Mouse (Mus musculus) MEL (cell line): ENCODE results near the gene Dnaja4. TPM values are rescaled to one million over a fixed set of nuclear protein-coding genes. Genes with fewer than 3 reads are reported as not detected.

Experiments used
- DNase-seq: peaks from one replicate; pipeline ENCODE4 v3.0.0; 2011; ENCODE audit warnings: low read depth, low spot score
- H3K27ac ChIP-seq: 2 replicates; pipeline ENCODE4 v1.5.1; 2012; ENCODE audit warnings: low read depth, mild to moderate bottlenecking, control low read depth, low read length, moderate library complexity; ENCODE audit not compliant: control insufficient read depth
- H3K27me3 ChIP-seq, 2 experiments: fragments of 150-350 bp in 1 of 2; sonication (generic) in 1 of 2; 2 replicates each; pipeline ENCODE4 v1.6.1; 2012; ENCODE audit warnings: low read length in 2 of 2, mild to moderate bottlenecking in 2 of 2, improper control_type of control experiment in 1 of 2, moderate library complexity in 1 of 2; ENCODE audit not compliant: insufficient read depth in 2 of 2, control insufficient read depth in 1 of 2
- H3K36me3 ChIP-seq, 2 experiments: 2 replicates each; pipeline ENCODE4 v1.6.1; 2012 to 2014; ENCODE audit warnings: low read length in 2 of 2, improper control_type of control experiment in 1 of 2, inconsistent platforms in 1 of 2, mild to moderate bottlenecking in 1 of 2; ENCODE audit not compliant: insufficient read depth in 2 of 2, control insufficient read depth in 1 of 2
- H3K4me1 ChIP-seq, 2 experiments: fragments of 150-350 bp in 1 of 2; sonication (generic) in 1 of 2; 2 replicates each; pipeline ENCODE4 v1.6.1; 2012; ENCODE audit warnings: low read length in 2 of 2, improper control_type of control experiment in 1 of 2, mild to moderate bottlenecking in 1 of 2; ENCODE audit not compliant: insufficient read depth in 2 of 2, control insufficient read depth in 1 of 2
- H3K4me3 ChIP-seq, 2 experiments: fragments of 150-350 bp in 1 of 2; sonication (generic) in 1 of 2; 2 replicates each; pipeline ENCODE4 v1.5.1; 2012; ENCODE audit warnings: low read depth in 2 of 2, low read length in 2 of 2, mild to moderate bottlenecking in 2 of 2, moderate library complexity in 2 of 2, control low read depth in 1 of 2, improper control_type of control experiment in 1 of 2; ENCODE audit not compliant: control insufficient read depth in 1 of 2, insufficient read depth in 1 of 2
- H3K79me2 ChIP-seq: 2 replicates; pipeline ENCODE4 v1.6.1; 2012; ENCODE audit warnings: mild to moderate bottlenecking, low read length, moderate library complexity; ENCODE audit not compliant: control insufficient read depth, poor library complexity, insufficient read depth
- H3K9ac ChIP-seq: 2 replicates; pipeline ENCODE4 v1.6.1; 2012; ENCODE audit warnings: low read depth, mild to moderate bottlenecking, control low read depth, low read length, moderate library complexity; ENCODE audit not compliant: control insufficient read depth, poor library complexity, severe bottlenecking
- H3K9me3 ChIP-seq: fragments of 150-350 bp; sonication (generic); replicated peaks from 2 replicates; pipeline ENCODE4 v1.6.1; 2012; ENCODE audit warnings: mild to moderate bottlenecking, low read length, improper control_type of control experiment, moderate library complexity; ENCODE audit not compliant: insufficient read depth
- CHD1 ChIP-seq: IDR thresholded peaks from 2 replicates; pipeline ENCODE4 v1.6.1; 2012; ENCODE audit warnings: low read depth, mild to moderate bottlenecking, inconsistent platforms, low read length, improper control_type of control experiment
- CHD2 ChIP-seq: IDR thresholded peaks from 2 replicates; pipeline ENCODE4 v1.6.1; 2011; ENCODE audit warnings: low read length, improper control_type of control experiment
- CTCF ChIP-seq, 3 experiments: IDR thresholded peaks in 2 of 3; conservative IDR thresholded peaks in 1 of 3; 2 replicates each; pipeline ENCODE4 v1.5.1; 2011 to 2012; ENCODE audit warnings: low read length in 3 of 3, low read depth in 2 of 3, mild to moderate bottlenecking in 2 of 3, improper control_type of control experiment in 1 of 3, inconsistent platforms in 1 of 3, mixed read lengths in 1 of 3, moderate library complexity in 1 of 3; ENCODE audit not compliant: control insufficient read depth in 1 of 3, insufficient read depth in 1 of 3, poor library complexity in 1 of 3, severe bottlenecking in 1 of 3
- EP300 ChIP-seq, 2 experiments: IDR thresholded peaks; 2 replicates each; pipeline ENCODE4 v1.6.1; 2011; ENCODE audit warnings: improper control_type of control experiment in 2 of 2, low read length in 2 of 2, low read depth in 1 of 2, mild to moderate bottlenecking in 1 of 2
- ETS1 ChIP-seq: IDR thresholded peaks from 2 replicates; pipeline ENCODE4 v1.6.1; 2012; ENCODE audit warnings: low read depth, mild to moderate bottlenecking, inconsistent platforms, low read length, improper control_type of control experiment, moderate library complexity
- GABPA ChIP-seq: IDR thresholded peaks from 2 replicates; pipeline ENCODE4 v1.6.1; 2012; ENCODE audit warnings: low read depth, mild to moderate bottlenecking, inconsistent platforms, low read length, improper control_type of control experiment, moderate library complexity
- GATA1 ChIP-seq: IDR thresholded peaks from 2 replicates; pipeline ENCODE4 v1.6.1; 2011; ENCODE audit warnings: low read depth, low read length, improper control_type of control experiment
- HCFC1 ChIP-seq: IDR thresholded peaks from 2 replicates; pipeline ENCODE4 v1.6.1; 2012; ENCODE audit warnings: low read depth, mild to moderate bottlenecking, inconsistent platforms, low read length, improper control_type of control experiment, moderate library complexity
- KAT2A ChIP-seq: conservative IDR thresholded peaks from 2 replicates; pipeline ENCODE4 v1.6.1; 2012; ENCODE audit warnings: low read depth, low read length, improper control_type of control experiment, inconsistent platforms
- MAFK ChIP-seq: IDR thresholded peaks from 2 replicates; pipeline ENCODE4 v1.6.1; 2011; ENCODE audit warnings: low read depth, mild to moderate bottlenecking, low read length, improper control_type of control experiment, borderline replicate concordance
- MAX ChIP-seq: IDR thresholded peaks from 2 replicates; pipeline ENCODE4 v1.6.1; 2011; ENCODE audit warnings: low read length, improper control_type of control experiment
- MAZ ChIP-seq: IDR thresholded peaks from 2 replicates; pipeline ENCODE4 v1.6.1; 2012; ENCODE audit warnings: low read depth, mild to moderate bottlenecking, inconsistent platforms, low read length, improper control_type of control experiment
- MEF2A ChIP-seq: IDR thresholded peaks from 2 replicates; pipeline ENCODE4 v1.6.1; 2014; ENCODE audit warnings: low read depth, mild to moderate bottlenecking, inconsistent platforms, low read length, improper control_type of control experiment; ENCODE audit not compliant: poor library complexity, insufficient replicate concordance, severe bottlenecking; ENCODE audit errors: extremely low read depth
- MXI1 ChIP-seq: IDR thresholded peaks from 2 replicates; pipeline ENCODE4 v1.6.1; 2011; ENCODE audit warnings: mild to moderate bottlenecking, low read depth, low read length, improper control_type of control experiment
- MYC ChIP-seq: IDR thresholded peaks from 2 replicates; pipeline ENCODE4 v1.6.1; 2011; ENCODE audit warnings: low read depth, mild to moderate bottlenecking, low read length, improper control_type of control experiment, moderate library complexity
- NELFE ChIP-seq: IDR thresholded peaks from 2 replicates; pipeline ENCODE4 v1.6.1; 2011; ENCODE audit warnings: low read depth, low read length, improper control_type of control experiment
- NRF1 ChIP-seq: IDR thresholded peaks from 2 replicates; pipeline ENCODE4 v1.6.1; 2014; ENCODE audit warnings: low read depth, mild to moderate bottlenecking, inconsistent platforms, low read length, improper control_type of control experiment, moderate library complexity; ENCODE audit not compliant: poor library complexity, insufficient read depth, severe bottlenecking
- POLR2A ChIP-seq, 2 experiments: IDR thresholded peaks; 2 replicates each; pipeline ENCODE4 v1.6.1; 2011 to 2012; ENCODE audit warnings: low read length in 2 of 2, mild to moderate bottlenecking in 2 of 2, control low read depth in 1 of 2, improper control_type of control experiment in 1 of 2, low read depth in 1 of 2, moderate library complexity in 1 of 2; ENCODE audit not compliant: control insufficient read depth in 1 of 2, insufficient read depth in 1 of 2, poor library complexity in 1 of 2
- POLR2AphosphoS2 ChIP-seq: IDR thresholded peaks from 2 replicates; pipeline ENCODE4 v1.6.1; 2011; ENCODE audit warnings: low read length, improper control_type of control experiment
- RAD21 ChIP-seq: IDR thresholded peaks from 2 replicates; pipeline ENCODE4 v1.6.1; 2011; ENCODE audit warnings: mild to moderate bottlenecking, low read depth, low read length, improper control_type of control experiment
- RCOR1 ChIP-seq: IDR thresholded peaks from 2 replicates; pipeline ENCODE4 v1.6.1; 2012; ENCODE audit warnings: low read depth, mild to moderate bottlenecking, inconsistent platforms, low read length, improper control_type of control experiment
- SIN3A ChIP-seq: IDR thresholded peaks from 2 replicates; pipeline ENCODE4 v1.6.1; 2012; ENCODE audit warnings: low read length, improper control_type of control experiment, inconsistent platforms
- SMC3 ChIP-seq: IDR thresholded peaks from 2 replicates; pipeline ENCODE4 v1.6.1; 2011; ENCODE audit warnings: low read depth, low read length, improper control_type of control experiment
- TAL1 ChIP-seq: IDR thresholded peaks from 2 replicates; pipeline ENCODE4 v1.6.1; 2012; ENCODE audit warnings: mild to moderate bottlenecking, inconsistent platforms, low read length, moderate library complexity, mixed read lengths
- TBP ChIP-seq: IDR thresholded peaks from 2 replicates; pipeline ENCODE4 v1.8.0; 2011; ENCODE audit warnings: low read depth, low read length, improper control_type of control experiment
- ZC3H11A ChIP-seq: IDR thresholded peaks from 2 replicates; pipeline ENCODE4 v1.6.1; 2012; ENCODE audit warnings: low read depth, mild to moderate bottlenecking, inconsistent platforms, low read length, improper control_type of control experiment
- ZMIZ1 ChIP-seq: IDR thresholded peaks from 2 replicates; pipeline ENCODE4 v1.6.1; 2012; ENCODE audit warnings: low read depth, mild to moderate bottlenecking, inconsistent platforms, low read length, improper control_type of control experiment, moderate library complexity
- ZNF384 ChIP-seq: IDR thresholded peaks from 2 replicates; pipeline ENCODE4 v1.6.1; 2012; ENCODE audit warnings: low read depth, mild to moderate bottlenecking, inconsistent platforms, low read length, improper control_type of control experiment
- polyA plus RNA-seq, 2 experiments: library from polyadenylated mRNA; stranded (reverse) in 1 of 2; unstranded in 1 of 2; fragments of >175 nt in 1 of 2; fragments of >200 nt in 1 of 2; gene quantifications; 2 replicates each; pipeline versions ENCODE4 v1.2.1 to v1.2.4; 2012; ENCODE audit warnings: low replicate concordance in 2 of 2, low read depth in 1 of 2; ENCODE audit not compliant: insufficient read length in 2 of 2, insufficient read depth in 1 of 2, missing spikeins in 1 of 2
- total RNA-seq: library from RNA; depleted of rRNA; stranded (reverse); fragments of 300-350 nt; gene quantifications from 2 replicates; pipeline ENCODE4 v1.2.3, GENCODE M21; 2012

The Dnaja4 gene
- total and polyA plus RNA-seq, 3 experiments: 10.9 to 13.0 TPM; not detected in 1

GRCm38 (mm10) chr9:54700174-54700475, 1.5 kb downstream of the Dnaja4 start:
- Histone ChIP-seq H3K4me1 (peaks cover 36 to 54% of the 10 kb centered on the region in 2 experiments), H3K9ac (peak overlapping the region; percentile 95), H3K36me3 (peaks cover 0 to 51% of the 10 kb centered on the region in 2 experiments; a peak in 2 of 4 replicates), H3K79me2 (peaks cover 28% of the 10 kb centered on the region), H3K27ac (peak overlapping the region; percentile 25), H3K4me3 (peak overlapping the region; percentile 78 to 86), H3K9me3 (no peaks in the 10 kb centered on the region), H3K27me3 (no peaks in the 10 kb centered on the region)
- TF ChIP-seq GATA1: no peak
- 0 out of 2 replicates have a peak, but pooled peaks have one; percentile 23 for TF ChIP-seq TBP
- TF ChIP-seq ETS1: no peak; the same call in 1 of the 2 replicates
- no peak for TF ChIP-seq POLR2A (IDR thresholded peaks at IDR 0.05; ENCODE audit: control insufficient read depth in 1 of 2, insufficient read depth in 1 of 2, low read depth in 1 of 2, low read length in 2 of 2, poor library complexity in 1 of 2)
- TF ChIP-seq MAZ: no peak
- 0 out of 4 replicates have a peak, but pooled peaks of 1 of the 2 experiments have one; percentile 15 for TF ChIP-seq EP300 (IDR thresholded peaks at IDR 0.05; ENCODE audit: low read depth in 1 of 2, low read length in 2 of 2)
- TF ChIP-seq SMC3: no peak
- no peak for TF ChIP-seq MEF2A
- no peak for TF ChIP-seq ZNF384
- TF ChIP-seq HCFC1: 0 out of 2 replicates have a peak, but pooled peaks have one; percentile 6
- TF ChIP-seq POLR2AphosphoS2: no peak
- no peak for TF ChIP-seq NELFE
- no peak for TF ChIP-seq RAD21
- TF ChIP-seq TAL1: no peak
- TF ChIP-seq CTCF (IDR thresholded peaks at IDR 0.05 in 2 of 3, conservative IDR thresholded peaks at IDR 0.05 in 1 of 3; ENCODE audit: control insufficient read depth in 1 of 3, insufficient read depth in 1 of 3, low read depth in 2 of 3, low read length in 3 of 3, poor library complexity in 1 of 3, severe bottlenecking in 1 of 3): no peak
- no peak for TF ChIP-seq NRF1
- no peak for TF ChIP-seq MAX
- no peak for TF ChIP-seq MAFK
- TF ChIP-seq SIN3A: peak; percentile 33; the same call in 1 of the 2 replicates
- peak; percentile 61 for DNase-seq

- peak; percentile 14 for DNase-seq
- H3K27me3 ChIP-seq: no peaks in the 10 kb centered on the region
- H3K4me3 ChIP-seq: peak overlapping the region; percentile 78 to 86; a peak in 3 of 4 replicates
- TF ChIP-seq MAX: no peak
- TF ChIP-seq ZMIZ1: no peak
- TF ChIP-seq ZC3H11A: no peak
- no peak for TF ChIP-seq SIN3A
- no peak for TF ChIP-seq MXI1
- TF ChIP-seq MYC: no peak
- no peak for TF ChIP-seq CHD1
- TF ChIP-seq EP300 (IDR thresholded peaks at IDR 0.05; ENCODE audit: low read depth in 1 of 2, low read length in 2 of 2): no peak
- no peak for TF ChIP-seq KAT2A
- no peak for TF ChIP-seq HCFC1
- TF ChIP-seq SMC3: no peak
- no peak for TF ChIP-seq RCOR1
- TF ChIP-seq NELFE: no peak
- no peak for TF ChIP-seq CHD2
- TF ChIP-seq GABPA: no peak
- peaks cover 28% of the 10 kb centered on the region for H3K79me2 ChIP-seq
- no peak overlapping the region for H3K27ac ChIP-seq
- H3K9ac ChIP-seq: peak overlapping the region; percentile 95
- peaks cover 0 to 57% of the 10 kb centered on the region in 2 experiments; a peak in 2 of 4 replicates for H3K36me3 ChIP-seq
- H3K9me3 ChIP-seq: no peaks in the 10 kb centered on the region
- H3K4me1 ChIP-seq: peaks cover 41 to 61% of the 10 kb centered on the region in 2 experiments
Measured at GRCm38 (mm10) chr9:54700746-54701145, 2.1 kb downstream of the Dnaja4 start.
